Mouse (Mus musculus) ZHBTc4 (cell line): ENCODE results near the gene Trim50.

Experiments
- DNase-seq: peaks from one replicate; pipeline ENCODE4 v3.0.0-alpha.2; 2011; ENCODE audit warnings: low read depth, low spot score

Trim50 gene

GRCm38 (mm10) chr5:135352995-135353394 is at the start of gene Trim50:
TSS of gene Trim50 (plus strand) at chr5:135353295.
- DNase-seq = no peak

- peak; percentile 81 for DNase-seq
Observed at GRCm38 (mm10) chr5:135306321-135306965, 46.7 kb upstream of the Trim50 start.

- DNase-seq = no peak
Observed at GRCm38 (mm10) chr5:135316177-135316576, 36.9 kb upstream of the Trim50 start.

- peak; percentile 33 for DNase-seq
Observed at GRCm38 (mm10) chr5:135319856-135320255, 33.2 kb upstream of the Trim50 start.

DNA sequence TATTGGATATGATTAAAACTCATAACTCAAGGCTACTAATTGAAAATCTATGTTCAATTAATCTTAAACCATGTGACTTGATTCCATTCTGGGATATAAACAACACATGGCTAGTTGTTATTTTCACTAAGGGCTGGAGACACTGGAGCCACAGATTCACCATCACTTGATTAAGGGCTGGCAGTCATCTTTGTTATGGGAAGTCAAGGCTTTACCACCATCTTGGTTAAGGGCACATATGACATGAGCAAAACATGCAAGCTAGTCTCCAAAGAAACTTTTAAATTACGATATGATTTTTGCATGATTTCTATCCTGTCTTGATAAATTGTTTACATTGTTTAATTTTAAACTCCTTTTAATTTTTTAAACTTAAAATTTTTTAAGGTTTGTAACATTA is 30.9 kb upstream of the Trim50 start:
- no peak for DNase-seq

DNA sequence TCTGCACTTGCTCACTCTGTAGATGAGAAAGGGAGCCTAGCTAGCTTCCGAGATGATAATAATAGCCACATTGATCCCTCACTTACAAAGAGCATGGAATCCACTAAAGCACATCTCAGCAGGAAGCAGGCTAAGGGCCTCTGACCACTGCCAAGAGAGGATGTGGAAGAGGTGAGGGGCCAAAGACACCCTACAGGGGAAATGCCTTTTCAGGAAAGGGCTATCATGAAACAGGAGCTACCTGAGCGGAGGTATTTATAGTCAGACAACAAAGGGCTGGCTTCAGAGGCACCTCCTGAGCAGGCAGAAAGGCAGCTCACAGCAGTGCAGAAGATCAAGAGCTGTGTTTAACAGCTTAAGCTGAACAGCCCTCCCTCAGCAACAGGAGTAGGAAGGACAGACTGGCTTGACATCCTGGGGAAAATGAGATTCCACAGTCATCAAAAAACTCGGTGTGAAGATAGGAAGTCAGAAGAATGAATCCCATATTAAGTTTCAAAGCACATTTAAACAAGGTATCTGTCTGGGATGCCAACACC is 26.9 kb upstream of the Trim50 start:
- no peak for DNase-seq

- DNase-seq = no peak
Observed at GRCm38 (mm10) chr5:135329471-135329870, 23.6 kb upstream of the Trim50 start.

- DNase-seq = no peak
Observed at GRCm38 (mm10) chr5:135330201-135330600, 22.9 kb upstream of the Trim50 start.

DNA sequence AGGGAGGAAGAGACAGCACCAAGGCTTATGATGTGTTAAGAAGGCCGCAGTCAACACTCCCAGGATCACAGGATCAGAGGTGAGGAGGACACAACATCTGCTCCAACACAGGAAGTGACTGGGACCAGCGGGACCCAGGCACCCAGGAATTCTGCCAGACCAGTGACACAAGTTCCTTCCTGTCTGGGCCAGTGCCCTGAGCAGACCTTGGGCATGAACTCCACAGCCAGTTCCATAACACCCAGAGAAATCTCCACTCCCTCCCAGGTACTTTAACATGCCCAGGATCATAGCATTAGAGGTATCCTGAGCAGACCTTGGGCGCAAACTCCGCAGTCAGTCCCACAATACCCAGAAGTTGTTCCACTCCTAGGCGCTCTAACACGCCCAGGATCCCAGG is 21.9 kb upstream of the Trim50 start:
- DNase-seq = no peak

DNA sequence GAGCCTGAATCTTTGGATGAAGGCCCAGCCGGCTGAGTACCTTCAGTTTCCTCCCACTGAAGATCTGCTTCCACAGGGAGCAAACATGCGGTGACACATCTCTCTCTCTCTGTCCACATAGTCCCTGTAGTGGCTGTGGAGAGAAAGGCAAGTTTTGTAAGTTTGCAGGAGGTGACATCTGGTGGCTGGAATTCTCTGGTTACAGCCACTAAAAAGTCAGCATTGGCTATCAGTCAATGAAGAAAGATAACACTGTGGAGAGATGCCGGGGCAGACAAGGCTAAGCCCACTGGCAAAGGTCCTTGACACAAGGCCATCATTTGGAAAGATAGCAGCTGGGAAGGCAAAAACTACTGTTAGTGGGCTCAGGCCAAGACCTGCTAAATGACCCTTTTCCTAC is 15.5 kb upstream of the Trim50 start:
- DNase-seq = no peak

GRCm38 (mm10) chr5:135345989-135346388 is 7.1 kb upstream of the Trim50 start:
- DNase-seq = no peak

- no peak for DNase-seq
Observed at GRCm38 (mm10) chr5:135346430-135346829, 6.7 kb upstream of the Trim50 start.

DNA sequence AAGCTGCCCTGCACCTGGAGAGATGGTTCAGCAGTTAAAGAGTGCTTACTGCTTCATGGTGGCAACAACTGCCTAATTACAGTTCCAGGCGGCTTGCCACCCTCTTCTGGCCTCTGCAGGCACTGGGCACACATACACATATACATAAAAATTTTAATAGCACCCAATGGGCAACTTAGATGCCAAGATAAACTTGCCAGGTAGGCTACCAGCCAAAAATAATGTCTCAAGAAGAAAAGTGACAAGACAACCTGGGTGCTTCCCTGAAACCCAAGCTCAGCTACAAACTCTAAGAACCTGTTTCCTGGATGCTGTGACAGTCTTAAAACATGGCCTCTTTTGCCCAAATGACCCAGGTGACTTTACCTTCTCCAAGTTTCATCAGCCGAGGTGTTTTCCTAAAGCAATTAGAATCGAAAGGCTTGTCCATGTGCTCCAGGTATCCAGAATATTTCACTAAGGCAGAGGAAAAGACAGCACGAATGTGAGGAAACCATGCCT is 5.5 kb upstream of the Trim50 start:
- DNase-seq = no peak

DNA sequence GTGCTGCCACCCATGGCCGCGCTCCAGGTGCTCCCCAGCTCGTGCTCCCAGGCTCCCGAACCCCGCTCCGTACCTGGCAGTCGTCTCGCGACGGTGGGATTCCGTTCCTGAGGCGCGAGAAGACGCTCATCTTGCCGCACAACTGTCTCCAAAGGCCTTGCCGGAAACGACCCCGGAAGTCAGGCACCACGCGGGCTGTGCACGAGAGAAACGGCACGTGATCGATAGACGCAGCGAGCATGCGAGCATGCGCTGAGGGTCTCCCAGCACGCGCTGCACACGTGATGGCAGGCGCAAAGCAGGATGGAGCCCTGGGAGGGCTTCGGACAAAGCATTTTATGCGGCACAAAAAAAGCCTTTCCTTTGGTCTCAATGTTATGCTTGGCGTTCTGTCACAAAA is 3.2 kb upstream of the Trim50 start, which contains the start of gene Fkbp6:
Gene Fkbp6 (minus strand): TSS at position 183 of the 400 bp plus-strand sequence.
- peak; percentile 73 for DNase-seq

GRCm38 (mm10) chr5:135351606-135352005 is 1.5 kb upstream of the Trim50 start:
- no peak for DNase-seq

- peak; percentile 93 for DNase-seq
Observed at GRCm38 (mm10) chr5:135353564-135353963, 469 bp downstream of the Trim50 start.

DNA sequence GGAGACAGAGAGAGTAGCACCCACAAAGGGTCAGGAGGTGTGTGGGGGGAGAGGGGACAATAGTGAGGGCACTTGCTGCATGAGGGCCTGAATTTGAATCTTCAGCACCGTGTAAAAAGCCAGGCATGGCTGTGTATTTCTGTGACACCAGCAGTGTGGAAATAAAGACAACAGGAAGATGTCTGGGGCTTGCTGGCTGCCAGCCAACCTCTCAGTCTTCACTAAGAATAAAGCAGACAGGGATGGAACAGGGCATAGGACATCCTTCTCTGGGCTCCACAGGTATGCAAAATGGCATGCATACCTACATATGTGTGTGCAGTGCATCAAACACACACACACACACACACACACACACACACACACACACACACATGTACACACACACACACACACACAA is 3.0 kb downstream of the Trim50 start:
- no peak for DNase-seq

GRCm38 (mm10) chr5:135357556-135357955 is 4.5 kb downstream of the Trim50 start:
- no peak for DNase-seq

- DNase-seq = no peak
Observed at GRCm38 (mm10) chr5:135359772-135360171, 6.7 kb downstream of the Trim50 start.

DNA sequence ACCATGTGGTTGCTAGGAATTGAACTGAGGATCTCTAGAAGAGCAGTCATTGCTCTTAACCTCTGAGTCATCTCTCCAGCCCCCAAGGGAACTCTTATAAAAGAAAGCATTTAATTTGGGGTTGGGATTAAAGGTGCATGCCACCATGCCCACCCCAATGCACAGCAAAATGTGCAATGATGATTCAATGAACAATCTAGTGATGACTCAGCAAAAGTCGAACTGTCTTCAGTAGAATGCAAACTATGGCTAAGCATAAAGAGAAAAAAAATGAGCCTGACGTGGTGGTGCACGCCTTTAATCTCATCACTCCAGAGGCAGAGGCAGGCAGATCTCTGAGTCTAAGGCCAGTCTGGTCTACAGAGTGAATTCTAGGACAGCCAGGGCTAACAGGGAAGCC is 9.5 kb downstream of the Trim50 start:
- DNase-seq = no peak

GRCm38 (mm10) chr5:135363540-135363939 is 10.4 kb downstream of the Trim50 start:
- peak; percentile 79 for DNase-seq

- DNase-seq = no peak
Observed at GRCm38 (mm10) chr5:135367841-135368240, 14.7 kb downstream of the Trim50 start.

- DNase-seq = no peak
Observed at GRCm38 (mm10) chr5:135368312-135368711, 15.2 kb downstream of the Trim50 start.
